Comparison of ENCODE assay signal across 29 mouse cellular contexts in the genomic region with DNA sequence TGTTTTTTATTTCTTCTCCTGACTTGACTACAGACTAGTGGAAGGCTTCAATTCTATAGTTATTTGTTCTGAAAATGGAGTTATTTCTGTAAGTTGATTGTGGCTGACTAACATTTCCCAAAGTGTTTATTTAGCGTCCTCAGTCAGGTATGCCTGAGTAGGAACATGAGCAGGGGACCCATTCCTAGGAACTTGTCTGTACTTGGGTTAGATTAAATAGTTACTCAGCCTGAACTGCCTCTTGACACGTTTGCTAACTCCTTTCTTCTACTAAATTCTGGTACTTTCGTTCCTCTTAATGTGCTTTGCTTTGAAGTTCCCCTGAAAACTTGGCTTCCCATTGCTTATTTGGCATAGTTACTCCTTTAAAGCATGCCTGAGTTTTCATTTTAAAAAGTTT. TPM values are rescaled to one million over a fixed set of nuclear protein-coding genes. Genes with fewer than 3 reads are reported as not detected.
DNase-seq lines count a peak whose midpoint lies in the region; ATAC-seq and TF ChIP-seq lines count a peak whose summit lies in the region.
"Had no signal": no experiment of that assay in that cellular context is flagged by ENCODE, and none has a peak within 500 bp of the region (broad histone marks: within the 10 kb centered on the region; RNA-seq: fewer than 3 reads in every experiment).

No protein-coding gene starts in this region.

- 29% methylated on average over 3 of the region's 3 CpGs for WGBS in kidney, adult 2 months
- WGBS in kidney, embryonic 16.5 days = 47% methylated on average over 3 of the region's 3 CpGs
- 36% methylated on average over 3 of the region's 3 CpGs for WGBS in lung, embryonic 14.5 days
- 45% methylated on average over 3 of the region's 3 CpGs for WGBS in stomach, embryonic 15.5 days

- peaks cover 11% of the 10 kb centered on the region for H3K36me3 ChIP-seq in kidney, adult 2 months (ENCODE audit: control insufficient read depth, insufficient read depth, low read length)
- peaks cover 35% of the 10 kb centered on the region for H3K36me3 ChIP-seq in kidney, embryonic 16.5 days (ENCODE audit: insufficient read depth, low read length)
- H3K36me3 ChIP-seq in lung, embryonic 14.5 days (ENCODE audit: insufficient read depth) = peaks cover 47% of the 10 kb centered on the region
- H3K36me3 ChIP-seq in stomach, embryonic 15.5 days = peaks cover 24% of the 10 kb centered on the region

- no peak for TF ChIP-seq POLR2A in kidney, adult 2 months (IDR thresholded peaks at IDR 0.05; ENCODE audit: low read depth, low read length)
- no peak for TF ChIP-seq POLR2A in brain, embryonic 14.5 days (IDR thresholded peaks at IDR 0.05; ENCODE audit: borderline replicate concordance, extremely low read depth, insufficient read depth, insufficient read length, poor library complexity, severe bottlenecking)

- H3K27me3 ChIP-seq in kidney, adult 2 months (replicated peaks; ENCODE audit: control insufficient read depth, insufficient read depth, low read length) = no peaks in the 10 kb centered on the region
- no peaks in the 10 kb centered on the region for H3K27me3 ChIP-seq in kidney, embryonic 16.5 days (ENCODE audit: insufficient read depth, low read length)
- H3K27me3 ChIP-seq in lung, embryonic 14.5 days (ENCODE audit: insufficient read depth, low read length) = no peaks in the 10 kb centered on the region
- H3K27me3 ChIP-seq in stomach, embryonic 15.5 days (replicated peaks) = no peaks in the 10 kb centered on the region
- H3K27me3 ChIP-seq: embryonic facial prominence, embryonic 12.5 days; heart, embryonic 13.5 days; hindbrain, embryonic 15.5 days; limb, embryonic 15.5 days; liver, embryonic 13.5 days; megakaryocyte, embryonic 14.5 days; midbrain, embryonic 12.5 days; neural tube, embryonic 12.5 days; Patski had no signal

- H3K9me3 ChIP-seq in kidney, embryonic 16.5 days (ENCODE audit: low read length) = no peaks in the 10 kb centered on the region
- no peaks in the 10 kb centered on the region for H3K9me3 ChIP-seq in lung, embryonic 14.5 days (ENCODE audit: low read depth, low read length)
- H3K9me3 ChIP-seq in stomach, embryonic 15.5 days = no peaks in the 10 kb centered on the region
- H3K9me3 ChIP-seq: embryonic facial prominence, embryonic 12.5 days; forebrain, embryonic 10.5 days; heart, embryonic 13.5 days; hindbrain, embryonic 15.5 days; limb, embryonic 15.5 days; liver, embryonic 13.5 days; megakaryocyte, embryonic 14.5 days; midbrain, embryonic 12.5 days; neural tube, embryonic 12.5 days had no signal

- DNase-seq in kidney, adult 2 months = no peak
- DNase-seq in lung, embryonic 14.5 days = peak; percentile 38
- DNase-seq in lung, postnatal 14 days = no peak
- DNase-seq in brain, embryonic 14.5 days (ENCODE audit: low read depth) = peak; percentile 68
- no peak for DNase-seq in thymus, adult 18-20 months
- DNase-seq: adrenal gland, postnatal 10 days; cerebellum, adult 11 months; cerebellum, adult 9-10 months; cerebellum, postnatal 36 days; forebrain, postnatal 0 days; gastrocnemius, postnatal 10 days; liver, embryonic 13.5 days; right cerebral cortex, postnatal 4 days; thymus, postnatal 36 days had no signal

- peak overlapping the region; percentile 64 for H3K27ac ChIP-seq in kidney, adult 2 months (ENCODE audit: insufficient read depth, low read depth, low read length)
- H3K27ac ChIP-seq in kidney, embryonic 16.5 days (ENCODE audit: low read length) = no peak overlapping the region
- H3K27ac ChIP-seq in lung, embryonic 14.5 days (ENCODE audit: low read depth) = no peak overlapping the region; the same call in 1 of the 2 replicates
- peak overlapping the region; percentile 28; the same call in 1 of the 2 replicates for H3K27ac ChIP-seq in stomach, embryonic 15.5 days
- H3K27ac ChIP-seq: embryonic facial prominence, embryonic 12.5 days; forebrain, embryonic 10.5 days; hindbrain, embryonic 15.5 days; limb, embryonic 15.5 days; liver, embryonic 13.5 days; midbrain, embryonic 12.5 days; neural tube, embryonic 12.5 days had no signal

- H3K4me1 ChIP-seq in kidney, adult 2 months (ENCODE audit: control insufficient read depth, insufficient read depth, low read length) = peaks cover 16% of the 10 kb centered on the region; the same call in 1 of the 2 replicates
- 0 out of 2 replicates have a peak, but pooled peaks cover 11% of the 10 kb centered on the region for H3K4me1 ChIP-seq in kidney, embryonic 16.5 days (ENCODE audit: insufficient read depth, low read length)
- H3K4me1 ChIP-seq in lung, embryonic 14.5 days (ENCODE audit: insufficient read depth) = no peaks in the 10 kb centered on the region
- H3K4me1 ChIP-seq in stomach, embryonic 15.5 days = no peaks in the 10 kb centered on the region
- H3K4me1 ChIP-seq: hindbrain, embryonic 15.5 days; liver, embryonic 13.5 days; midbrain, embryonic 12.5 days; neural tube, embryonic 12.5 days had no signal

- no peak overlapping the region for H3K4me2 ChIP-seq in kidney, embryonic 16.5 days (replicated peaks; ENCODE audit: low read depth, low read length)
- H3K4me2 ChIP-seq in lung, embryonic 14.5 days = no peak overlapping the region
- H3K4me2 ChIP-seq in stomach, embryonic 15.5 days = no peak overlapping the region
- H3K4me2 ChIP-seq: embryonic facial prominence, embryonic 12.5 days; heart, embryonic 13.5 days; hindbrain, embryonic 15.5 days; limb, embryonic 15.5 days; liver, embryonic 13.5 days; midbrain, embryonic 12.5 days; neural tube, embryonic 12.5 days had no signal

- no peak overlapping the region for H3K9ac ChIP-seq in kidney, embryonic 16.5 days (replicated peaks; ENCODE audit: low read length)
- no peak overlapping the region for H3K9ac ChIP-seq in lung, embryonic 14.5 days
- H3K9ac ChIP-seq in stomach, embryonic 15.5 days = no peak overlapping the region
- H3K9ac ChIP-seq: embryonic facial prominence, embryonic 12.5 days; forebrain, postnatal 0 days; heart, embryonic 13.5 days; hindbrain, embryonic 15.5 days; limb, embryonic 15.5 days; liver, embryonic 13.5 days; midbrain, embryonic 12.5 days; neural tube, embryonic 12.5 days had no signal

- no peak overlapping the region for H3K4me3 ChIP-seq in kidney, adult 2 months (ENCODE audit: insufficient read depth, low read depth, low read length)
- no peak overlapping the region for H3K4me3 ChIP-seq in kidney, embryonic 16.5 days (ENCODE audit: low read length)
- no peak overlapping the region for H3K4me3 ChIP-seq in lung, embryonic 14.5 days (ENCODE audit: low read depth, low read length)
- H3K4me3 ChIP-seq in stomach, embryonic 15.5 days (replicated peaks) = no peak overlapping the region
- H3K4me3 ChIP-seq: embryonic facial prominence, embryonic 12.5 days; forebrain, embryonic 10.5 days; heart, embryonic 13.5 days; hindbrain, embryonic 15.5 days; limb, embryonic 15.5 days; liver, embryonic 13.5 days; megakaryocyte, embryonic 14.5 days; midbrain, embryonic 12.5 days; myocyte; neural tube, embryonic 12.5 days had no signal

- TF ChIP-seq CTCF in kidney, adult 2 months (conservative IDR thresholded peaks at IDR 0.05; ENCODE audit: insufficient read depth, insufficient read length, low read depth, low read length) = no peak
- no peak for TF ChIP-seq CTCF in lung, embryonic 14.5 days (IDR thresholded peaks at IDR 0.05; ENCODE audit: low read depth)
- no peak for TF ChIP-seq CTCF in brain, embryonic 14.5 days (IDR thresholded peaks at IDR 0.05; ENCODE audit: borderline replicate concordance, extremely low read depth, insufficient read depth, insufficient read length)

- no peak for ATAC-seq in kidney, embryonic 16.5 days (ENCODE audit: low FRiP score, low TSS enrichment)
- ATAC-seq in lung, embryonic 14.5 days (ENCODE audit: insufficient read depth) = peak; percentile 80
- no peak for ATAC-seq in stomach, embryonic 15.5 days (ENCODE audit: insufficient read depth, low FRiP score, low read depth)
- ATAC-seq: forebrain, postnatal 0 days; inflammation-experienced regulatory T-cells, adult 6 months; Patski had no signal

RNA-seq across cellular contexts. Expression of gene Itprid2, which starts 30.3 kb away (rescaled TPM):
- polyA plus RNA-seq in kidney, adult 2 months (2012; rRNA removed) = 17.0 and 22.8 TPM in 2 replicates
- polyA plus RNA-seq in kidney, embryonic 16.5 days (2015; fragmentation: Nextera tagmentation; extraction: Ambion mirVana) = 22.5 and 22.6 TPM in 2 replicates
- polyA plus RNA-seq in lung, embryonic 14.5 days (2014; fragmentation: Nextera tagmentation; extraction: Ambion mirVana) = 14.1 and 14.8 TPM in 2 replicates
- polyA plus RNA-seq in brain, embryonic 14.5 days (2012; rRNA removed) = 2.6 and 6.6 TPM in 2 replicates
- polyA plus RNA-seq in stomach, embryonic 15.5 days (2015; fragmentation: Nextera tagmentation; extraction: Ambion mirVana) = 20.8 and 21.5 TPM in 2 replicates

RNA-seq across cellular contexts. Expression of gene Ppp1r1c, which starts 42.1 kb away (rescaled TPM):
- not detected in 2 replicates for polyA plus RNA-seq in kidney, adult 2 months (2012; rRNA removed)
- polyA plus RNA-seq in kidney, embryonic 16.5 days (2015; fragmentation: Nextera tagmentation; extraction: Ambion mirVana) = not detected in 2 replicates
- polyA plus RNA-seq in lung, embryonic 14.5 days (2014; fragmentation: Nextera tagmentation; extraction: Ambion mirVana) = not detected in 2 replicates
- polyA plus RNA-seq in brain, embryonic 14.5 days (2012; rRNA removed) = 0.57 and 4.1 TPM in 2 replicates
- polyA plus RNA-seq in stomach, embryonic 15.5 days (2015; fragmentation: Nextera tagmentation; extraction: Ambion mirVana) = not detected in 2 replicates
- polyA plus RNA-seq: forebrain, embryonic 10.5 days; gonadal fat pad, adult 2 months; liver, embryonic 13.5 days; myocyte; Patski; spleen, adult 2 months had no signal

Comparison
In these comparisons a context has a peak if more than half of its experiments do, and no peak if none do; other contexts are left out.
1. DNase-seq: peak in lung, embryonic 14.5 days (single experiment) and brain, embryonic 14.5 days (single experiment); none in kidney, adult 2 months (single experiment), lung, postnatal 14 days (single experiment) and thymus, adult 18-20 months (0 of 2).
2. H3K27ac ChIP-seq: peak in kidney, adult 2 months (single experiment) and stomach, embryonic 15.5 days (single experiment); none in kidney, embryonic 16.5 days (single experiment) and lung, embryonic 14.5 days (single experiment).